Mouse (Mus musculus): ENCODE data around the gene Rpia.

Rpia gene

GRCm38 (mm10) chr6:70805267-70805666 is 13.2 kb upstream of the Rpia start:
- 8% methylated on average over 7 of the region's 7 CpGs for WGBS

- 18% methylated on average over 3 of the region's 3 CpGs for WGBS
These were observed 12.6 kb upstream of the Rpia start for GRCm38 (mm10) chr6:70804632-70805031.

GRCm38 (mm10) chr6:70797581-70798251 is 5.7 kb upstream of the Rpia start:
- 15% methylated on average over 9 of the region's 9 CpGs for WGBS

- WGBS, result 51% methylated on average over 6 of the region's 6 CpGs
These were observed 4.9 kb upstream of the Rpia start for GRCm38 (mm10) chr6:70796940-70797339.

GRCm38 (mm10) chr6:70792644-70793043 is 612 bp upstream of the Rpia start:
- WGBS, result 38% methylated on average over 8 of the region's 8 CpGs

GRCm38 (mm10) chr6:70790852-70791761 is 925 bp downstream of the Rpia start:
- 6% methylated on average over 18 of the region's 18 CpGs for whole genome bisulfite sequencing

DNA sequence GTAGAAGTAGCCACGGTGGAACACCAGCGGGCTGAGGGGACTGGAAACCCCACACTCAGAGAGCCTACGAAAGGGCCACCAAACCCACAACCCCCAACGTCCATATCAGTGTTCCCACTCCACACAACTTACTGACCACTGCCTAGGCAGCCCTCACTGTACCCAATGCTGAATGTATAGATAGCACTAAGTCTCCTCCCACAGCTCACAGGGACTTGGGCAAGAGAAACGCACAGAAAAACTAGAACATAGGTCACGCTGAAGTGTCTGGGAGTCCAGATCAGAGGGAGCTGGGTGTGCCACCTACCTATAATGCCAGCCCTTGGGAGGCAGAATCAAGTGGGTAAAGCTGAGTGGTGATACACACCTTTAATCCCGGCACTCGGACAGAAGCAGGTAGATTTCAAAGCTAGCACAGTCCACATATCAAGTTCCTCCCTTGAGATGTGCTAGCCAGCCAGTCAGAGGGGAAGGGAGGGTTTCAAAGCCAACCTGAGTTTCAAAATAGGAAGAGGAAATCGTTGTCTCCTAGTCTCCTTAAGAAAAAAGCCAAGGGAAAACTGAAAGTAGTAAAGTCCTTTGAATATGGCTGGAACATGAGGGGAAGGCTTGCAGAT is 1.9 kb downstream of the Rpia start:
- WGBS, result 77% methylated on average over 9 of the region's 9 CpGs

DNA sequence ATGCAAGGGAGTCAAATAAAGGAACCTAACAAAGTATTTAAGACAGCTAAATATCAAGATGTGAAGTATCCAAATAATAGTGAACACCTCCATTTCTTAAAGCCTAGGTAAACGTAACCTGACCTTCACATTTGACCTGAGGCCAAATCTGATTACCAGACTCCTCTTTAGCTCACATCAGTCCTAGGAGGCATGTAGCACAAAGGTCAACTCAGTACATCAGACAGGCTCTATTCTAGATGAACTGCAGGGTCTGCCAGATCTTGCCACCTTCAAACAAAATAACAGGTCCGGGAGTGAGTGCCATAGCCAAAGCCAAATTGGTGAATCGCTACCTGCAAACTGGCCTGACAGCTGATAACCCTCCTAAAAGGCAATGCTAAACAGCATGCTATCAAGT is 2.9 kb downstream of the Rpia start:
- WGBS, result 96% methylated on average over 3 of the region's 3 CpGs

- 50% methylated on average over 2 of the region's 2 CpGs for WGBS
These were observed 4.5 kb downstream of the Rpia start for GRCm38 (mm10) chr6:70787524-70787923.

DNA sequence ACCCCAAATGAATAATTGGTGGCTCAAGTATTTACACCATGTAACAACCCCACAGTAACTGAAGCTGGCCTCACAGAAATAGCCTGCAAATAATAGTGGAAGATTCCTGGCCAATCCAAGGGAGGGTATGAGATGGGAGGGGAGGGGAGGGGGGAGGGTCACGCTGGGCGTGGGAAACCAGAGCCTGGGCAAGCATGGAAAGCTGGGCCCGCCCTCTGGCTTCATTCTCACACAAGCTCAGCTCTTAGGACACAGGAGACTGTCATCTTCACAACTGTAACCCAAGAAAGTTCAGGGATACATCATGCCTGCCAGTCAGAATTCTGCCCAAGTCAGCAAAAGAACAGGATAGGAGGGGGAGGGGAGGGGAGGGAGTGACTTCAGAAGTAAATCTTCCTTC is 6.2 kb downstream of the Rpia start:
- 62% methylated on average over 3 of the region's 3 CpGs for WGBS

- 89% methylated on average over 3 of the region's 3 CpGs for WGBS
These were observed 7.2 kb downstream of the Rpia start for GRCm38 (mm10) chr6:70784811-70785210.

DNA sequence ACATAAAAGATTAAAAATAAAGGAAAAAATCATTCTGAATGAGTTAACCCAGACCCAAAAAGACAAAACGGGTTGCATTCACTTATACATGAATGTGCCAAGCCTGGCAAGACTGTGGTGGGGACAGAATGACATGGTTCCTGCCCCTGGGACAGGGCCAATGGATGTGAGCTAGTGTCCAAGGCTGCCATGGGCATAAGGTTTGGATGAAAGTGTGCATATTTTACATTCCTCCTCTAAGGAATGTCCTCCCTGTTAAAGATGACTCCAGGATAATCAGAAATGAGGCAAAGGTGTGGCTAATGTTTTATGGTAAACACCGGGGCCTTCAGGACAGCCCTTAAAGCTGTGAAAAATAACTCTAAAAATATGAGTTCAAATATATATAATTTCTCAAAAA is 10.7 kb downstream of the Rpia start:
- 85% methylated on average over 2 of the region's 2 CpGs for WGBS

GRCm38 (mm10) chr6:70774372-70774771 is 17.7 kb downstream of the Rpia start:
- 56% methylated on average over 2 of the region's 2 CpGs for WGBS

- WGBS, result 73% methylated on average over 5 of the region's 5 CpGs
These were observed 18.3 kb downstream of the Rpia start for GRCm38 (mm10) chr6:70773769-70774168.

DNA sequence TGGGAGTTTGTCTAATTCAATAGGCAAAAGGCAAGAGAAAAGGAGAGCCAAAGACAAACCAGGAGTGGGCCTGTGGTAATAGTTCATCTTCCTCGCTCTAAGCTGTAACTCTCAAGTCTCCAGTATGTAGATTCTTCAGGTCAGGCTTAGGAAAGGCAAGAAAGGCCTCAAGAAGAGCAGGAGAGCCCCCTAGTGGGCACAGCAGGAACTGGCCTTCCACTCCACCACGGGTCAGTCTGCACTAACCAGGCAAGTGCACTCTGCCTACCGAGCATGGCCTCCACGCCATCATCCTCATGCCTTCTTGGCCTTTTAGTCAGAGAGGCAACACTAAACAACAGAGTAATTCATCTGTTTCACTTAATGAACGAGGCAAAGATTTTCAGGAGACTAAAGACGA is 23.3 kb downstream of the Rpia start:
- 29% methylated on average over 6 of the region's 6 CpGs for WGBS

- WGBS, result 92% methylated on average over 8 of the region's 8 CpGs
These were observed 27.0 kb downstream of the Rpia start for GRCm38 (mm10) chr6:70765076-70765475.

- 86% methylated on average over 5 of the region's 5 CpGs for WGBS
These were observed 27.5 kb downstream of the Rpia start for GRCm38 (mm10) chr6:70764551-70764950.

- 95% methylated on average over 4 of the region's 4 CpGs for WGBS
These were observed 28.2 kb downstream of the Rpia start for GRCm38 (mm10) chr6:70763881-70764280.

- WGBS, result 74% methylated on average over 6 of the region's 6 CpGs
These were observed 29.4 kb downstream of the Rpia start for GRCm38 (mm10) chr6:70762659-70763058.

- WGBS, result 54% methylated on average over 4 of the region's 4 CpGs
These were observed 31.1 kb downstream of the Rpia start for GRCm38 (mm10) chr6:70760951-70761350.

- WGBS, result 93% methylated on average over 10 of the region's 10 CpGs
These were observed 37.2 kb downstream of the Rpia start for GRCm38 (mm10) chr6:70754833-70755232.

GRCm38 (mm10) chr6:70752351-70752750 is 39.7 kb downstream of the Rpia start:
- WGBS, result 74% methylated on average over 8 of the region's 8 CpGs

DNA sequence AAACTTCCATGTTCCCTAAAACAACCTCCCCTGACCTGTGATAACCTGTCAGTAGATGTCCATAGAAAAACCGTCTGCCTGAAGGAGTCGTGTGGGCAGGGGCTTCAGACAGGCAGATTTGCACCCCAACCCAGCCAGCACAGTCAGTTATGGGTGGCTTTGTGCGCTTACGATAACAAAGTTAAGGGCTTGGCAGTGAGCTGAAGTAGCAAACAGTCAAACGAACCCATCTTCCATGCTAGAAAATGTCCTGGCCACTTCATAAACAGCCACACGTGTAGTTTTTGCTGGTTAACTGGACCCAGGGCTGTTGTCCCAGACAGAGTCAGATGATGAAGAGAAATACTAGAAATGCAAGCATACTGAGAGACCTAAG is 40.1 kb downstream of the Rpia start:
- WGBS, result 85% methylated on average over 6 of the region's 6 CpGs
